Comparison of ENCODE assay signal across 8 mouse cellular contexts in the genomic region with DNA sequence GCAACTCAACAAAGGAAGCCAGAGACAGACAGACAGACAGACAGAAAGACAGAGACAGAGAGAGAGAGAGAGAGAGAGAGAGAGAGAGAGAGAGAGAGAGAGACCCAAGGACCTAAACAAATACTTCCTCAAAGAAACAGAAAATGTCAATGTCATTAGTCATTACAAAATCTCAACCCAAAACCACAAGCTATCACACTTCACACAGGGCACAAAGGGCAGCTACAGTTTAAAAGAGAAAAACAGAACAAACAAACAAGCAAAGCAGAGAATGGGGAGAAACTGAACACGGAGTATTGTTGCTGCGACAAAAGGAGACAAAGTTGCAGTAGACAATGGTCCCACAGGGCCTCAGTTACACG. TPM values are rescaled to one million over a fixed set of nuclear protein-coding genes. Genes with fewer than 3 reads are reported as not detected.
A peak's percentile ranks its signal among the peaks of the same experiment; 100 is the strongest.
DNase-seq lines count a peak whose midpoint lies in the region; ATAC-seq and TF ChIP-seq lines count a peak whose summit lies in the region.

No protein-coding gene starts in this region.

- H3K36me3 ChIP-seq in liver, embryonic 11.5 days (ENCODE audit: control insufficient read depth, insufficient read depth, low read length): no peaks in the 10 kb centered on the region
- H3K36me3 ChIP-seq in neural tube, embryonic 14.5 days (ENCODE audit: control insufficient read depth, insufficient read depth, low read length): no peaks in the 10 kb centered on the region

- peak overlapping the region; percentile 44 for H3K27ac ChIP-seq in left cerebral cortex, adult 2 months
- H3K27ac ChIP-seq in cortical plate, adult 2 months (ENCODE audit: insufficient read depth, low read length): peak overlapping the region; percentile 45
- peak overlapping the region; percentile 52; the same call in 1 of the 2 replicates for H3K27ac ChIP-seq in liver, embryonic 11.5 days (ENCODE audit: low read depth, low read length)
- H3K27ac ChIP-seq in neural tube, embryonic 14.5 days (ENCODE audit: low read depth, low read length): peak overlapping the region; percentile 84

- 40% methylated on average over 3 of the region's 3 CpGs for WGBS in liver, embryonic 11.5 days
- WGBS in neural tube, embryonic 14.5 days: 7% methylated on average over 3 of the region's 3 CpGs

- peaks cover 32% of the 10 kb centered on the region for H3K4me1 ChIP-seq in cortical plate, adult 2 months (ENCODE audit: control insufficient read depth, insufficient read depth, low read length)
- peaks cover 31% of the 10 kb centered on the region for H3K4me1 ChIP-seq in liver, embryonic 11.5 days (replicated peaks; ENCODE audit: control insufficient read depth, insufficient read depth, low read length)
- H3K4me1 ChIP-seq in neural tube, embryonic 14.5 days (ENCODE audit: control insufficient read depth, insufficient read depth, low read length): peaks cover 23% of the 10 kb centered on the region

- no peak for ATAC-seq in liver, embryonic 11.5 days (replicated peaks; ENCODE audit: low FRiP score)
- no peak for ATAC-seq in neural tube, embryonic 14.5 days (ENCODE audit: low read depth)

- H3K27me3 ChIP-seq in liver, embryonic 11.5 days (replicated peaks; ENCODE audit: control insufficient read depth, insufficient read depth, low read length): no peaks in the 10 kb centered on the region
- no peaks in the 10 kb centered on the region for H3K27me3 ChIP-seq in neural tube, embryonic 14.5 days (ENCODE audit: control insufficient read depth, insufficient read depth, low read length)

- no peak overlapping the region for H3K4me3 ChIP-seq in left cerebral cortex, adult 2 months
- no peak overlapping the region for H3K4me3 ChIP-seq in cortical plate, adult 2 months (ENCODE audit: insufficient read depth, low read length)
- no peak overlapping the region for H3K4me3 ChIP-seq in liver, embryonic 11.5 days (ENCODE audit: low read depth, low read length)
- no peak overlapping the region for H3K4me3 ChIP-seq in neural tube, embryonic 14.5 days (ENCODE audit: low read depth, low read length)

- no peaks in the 10 kb centered on the region for H3K9me3 ChIP-seq in liver, embryonic 11.5 days (ENCODE audit: control insufficient read depth, low read length)
- no peaks in the 10 kb centered on the region for H3K9me3 ChIP-seq in neural tube, embryonic 14.5 days (ENCODE audit: control insufficient read depth, low read length)

- no peak for TF ChIP-seq POLR2A in cortical plate, adult 2 months (IDR thresholded peaks at IDR 0.05; ENCODE audit: extremely low read depth, insufficient read depth, low read length)

- intact Hi-C loops in left cerebral cortex, adult 2 months (cut with DNase I): loop anchor here (2.0 kb wide), 1 partner anchor 28 kb away; a partner anchor contains a TSS

- no peak overlapping the region for H3K9ac ChIP-seq in liver, embryonic 11.5 days (ENCODE audit: low read depth, low read length)
- H3K9ac ChIP-seq in neural tube, embryonic 14.5 days (replicated peaks; ENCODE audit: low read depth, low read length): no peak overlapping the region

- peak overlapping the region; percentile 14; the same call in 1 of the 2 replicates for H3K4me2 ChIP-seq in liver, embryonic 11.5 days
- no peak overlapping the region for H3K4me2 ChIP-seq in neural tube, embryonic 14.5 days (ENCODE audit: low read depth, low read length)

- DNase-seq in left cerebral cortex, adult 2 months (ENCODE audit: extremely low spot score in 1 of 2, low spot score in 2 of 2): no peak
- DNase-seq in left cerebral cortex, adult 11 months (ENCODE audit: low spot score): no peak
- DNase-seq in liver, embryonic 11.5 days (ENCODE audit: low spot score): no peak
- no peak for DNase-seq in cerebellum, postnatal 4 days (ENCODE audit: low spot score in 2 of 2)
- no peak for DNase-seq in layer of hippocampus, postnatal 36 days
- DNase-seq in cerebellum, postnatal 36 days: no peak

- no peak for TF ChIP-seq CTCF in left cerebral cortex, adult 2 months (IDR thresholded peaks at IDR 0.05)
- no peak for TF ChIP-seq CTCF in cortical plate, adult 2 months (IDR thresholded peaks at IDR 0.05; ENCODE audit: extremely low read depth, insufficient read depth, low read length)

RNA-seq across cellular contexts. Expression of a gene that starts 28.3 kb away (rescaled TPM):
- 10 to 100 TPM; 62.3 to 69.4 TPM for total RNA-seq in left cerebral cortex, adult 2 months (2021)
- polyA plus RNA-seq in cortical plate, adult 2 months (2012; rRNA removed): 52.4 and 53.1 TPM in 2 replicates
- 37.2 and 38.2 TPM in 2 replicates for polyA plus RNA-seq in liver, embryonic 11.5 days (2014; fragmentation: Nextera tagmentation; extraction: Ambion mirVana)
- 34.4 and 38.3 TPM in 2 replicates for polyA plus RNA-seq in neural tube, embryonic 14.5 days (2014; fragmentation: Nextera tagmentation; extraction: Ambion mirVana)
- 10 to 100 TPM; 62.4 to 69.7 TPM for total RNA-seq in layer of hippocampus, postnatal 36 days (2021)

RNA-seq across cellular contexts. Expression of a gene that starts 56.6 kb away (rescaled TPM):
- total RNA-seq in left cerebral cortex, adult 2 months (2021): 1 to 10 TPM; 1.0 to 1.4 TPM
- 1.4 and 2.3 TPM in 2 replicates for polyA plus RNA-seq in cortical plate, adult 2 months (2012; rRNA removed)
- 0.19 TPM in 1 of 2 replicates, not detected in the other for polyA plus RNA-seq in liver, embryonic 11.5 days (2014; fragmentation: Nextera tagmentation; extraction: Ambion mirVana)
- 0.90 and 1.2 TPM in 2 replicates for polyA plus RNA-seq in neural tube, embryonic 14.5 days (2014; fragmentation: Nextera tagmentation; extraction: Ambion mirVana)
- 1 to 10 TPM; 1.1 to 1.3 TPM for total RNA-seq in layer of hippocampus, postnatal 36 days (2021)
